In genomic region chr5:120712721-120713120, GRCm38 (mm10) we compare ENCODE assay signal across 23 mouse cellular contexts. TPM values are rescaled to one million over a fixed set of nuclear protein-coding genes. Genes with fewer than 3 reads are reported as not detected.
DNase-seq lines count a peak whose midpoint lies in the region; ATAC-seq and TF ChIP-seq lines count a peak whose summit lies in the region.
"Had no signal": no experiment of that assay in that cellular context is flagged by ENCODE, and none has a peak within 500 bp of the region (broad histone marks: within the 10 kb centered on the region; RNA-seq: fewer than 3 reads in every experiment).

No protein-coding gene starts in this region.

- DNase-seq in cerebellum, adult 9-10 months: peak; percentile 48
- DNase-seq in hindbrain, postnatal 0 days (ENCODE audit: low spot score): peak; percentile 70
- peak; percentile 71 to 78 for DNase-seq in right cerebral cortex, postnatal 10 days (ENCODE audit: low spot score in 2 of 2)
- no peak for DNase-seq in right cerebral cortex, adult 18-20 months
- no peak for DNase-seq in gastrocnemius, postnatal 14 days
- DNase-seq: adrenal gland, adult 2 months; B cell, adult 2 months; kidney, postnatal 36 days; liver, postnatal 0 days; right cerebral cortex, postnatal 14 days had no signal

- no peak for ATAC-seq in cerebellum, adult (ENCODE audit: insufficient number of reproducible peaks, low FRiP score, low TSS enrichment)
- ATAC-seq in hindbrain, postnatal 0 days: peak; percentile 60
- no peak for ATAC-seq in hindbrain, embryonic 13.5 days (ENCODE audit: low FRiP score)
- ATAC-seq: forebrain, embryonic 13.5 days; intestine, postnatal 0 days; liver, postnatal 0 days; lung, postnatal 0 days had no signal

- H3K4me3 ChIP-seq in hindbrain, postnatal 0 days (ENCODE audit: low read length): no peak overlapping the region
- H3K4me3 ChIP-seq in hindbrain, embryonic 13.5 days: no peak overlapping the region
- H3K4me3 ChIP-seq: forebrain, embryonic 13.5 days; limb, embryonic 12.5 days had no signal

- 42% methylated on average over 8 of the region's 8 CpGs for WGBS in hindbrain, postnatal 0 days
- 50% methylated on average over 8 of the region's 8 CpGs for WGBS in hindbrain, embryonic 13.5 days

- no peak overlapping the region for H3K9ac ChIP-seq in hindbrain, postnatal 0 days (replicated peaks; ENCODE audit: low read length)
- no peak overlapping the region for H3K9ac ChIP-seq in hindbrain, embryonic 13.5 days
- H3K9ac ChIP-seq: forebrain, embryonic 13.5 days; limb, embryonic 12.5 days; liver, postnatal 0 days had no signal

- H3K36me3 ChIP-seq in hindbrain, postnatal 0 days (ENCODE audit: insufficient read depth, low read length): no peaks in the 10 kb centered on the region
- H3K36me3 ChIP-seq in hindbrain, embryonic 13.5 days: no peaks in the 10 kb centered on the region
- H3K36me3 ChIP-seq: G1E; limb, embryonic 12.5 days had no signal

- H3K27me3 ChIP-seq in hindbrain, postnatal 0 days (ENCODE audit: insufficient read depth, low read length): no peaks in the 10 kb centered on the region
- peaks cover 45% of the 10 kb centered on the region for H3K27me3 ChIP-seq in hindbrain, embryonic 13.5 days

- peaks cover 10% of the 10 kb centered on the region; the same call in 1 of the 2 replicates for H3K4me1 ChIP-seq in hindbrain, postnatal 0 days (ENCODE audit: insufficient read depth, low read length)
- H3K4me1 ChIP-seq in hindbrain, embryonic 13.5 days (replicated peaks): peaks cover 53% of the 10 kb centered on the region

- TF ChIP-seq CTCF in hindbrain, postnatal 0 days (IDR thresholded peaks at IDR 0.05; ENCODE audit: low read depth): no peak

- H3K9me3 ChIP-seq in hindbrain, postnatal 0 days (ENCODE audit: low read length): no peaks in the 10 kb centered on the region
- H3K9me3 ChIP-seq in hindbrain, embryonic 13.5 days: no peaks in the 10 kb centered on the region
- H3K9me3 ChIP-seq: forebrain, embryonic 13.5 days; G1E; limb, embryonic 12.5 days had no signal

- H3K27ac ChIP-seq in hindbrain, postnatal 0 days: no peak overlapping the region
- H3K27ac ChIP-seq in hindbrain, embryonic 13.5 days: no peak overlapping the region
- H3K27ac ChIP-seq: forebrain, embryonic 13.5 days; limb, embryonic 12.5 days; macrophage had no signal

- intact Hi-C loops in gastrocnemius, postnatal 14 days (cut with DNase I; ENCODE audit: low total_unique reads): no loop called here

- no peak overlapping the region for H3K4me2 ChIP-seq in hindbrain, postnatal 0 days (ENCODE audit: low read depth, low read length)
- no peak overlapping the region for H3K4me2 ChIP-seq in hindbrain, embryonic 13.5 days
- H3K4me2 ChIP-seq: heart, embryonic 11.5 days; limb, embryonic 12.5 days; liver, embryonic 11.5 days had no signal

RNA-seq across cellular contexts. Expression of gene Dtx1, which starts 1.0 kb away (rescaled TPM):
- 230 and 246 TPM in 2 replicates for total RNA-seq in hindbrain, postnatal 0 days (2014; rRNA removed)
- 51.4 and 52.9 TPM in 2 replicates for polyA plus RNA-seq in hindbrain, postnatal 0 days (2015; fragmentation: Nextera tagmentation; extraction: Ambion mirVana)
- polyA plus RNA-seq in hindbrain, embryonic 13.5 days (2015; fragmentation: Nextera tagmentation; extraction: Ambion mirVana): 34.5 and 34.8 TPM in 2 replicates
- under 1 TPM; 0.66 to 0.76 TPM for total RNA-seq in gastrocnemius, postnatal 14 days (2021)
- total RNA-seq: granulocyte monocyte progenitor cell, adult 5-6 weeks; hematopoietic stem cell, adult 5-6 weeks had no signal

RNA-seq across cellular contexts. Expression of gene Oas2, which starts 36.9 kb away (rescaled TPM):
- total RNA-seq in hindbrain, postnatal 0 days (2014; rRNA removed): 0.43 and 1.3 TPM in 2 replicates
- 0.24 and 0.45 TPM in 2 replicates for polyA plus RNA-seq in hindbrain, postnatal 0 days (2015; fragmentation: Nextera tagmentation; extraction: Ambion mirVana)
- 0.14 and 0.25 TPM in 2 replicates for polyA plus RNA-seq in hindbrain, embryonic 13.5 days (2015; fragmentation: Nextera tagmentation; extraction: Ambion mirVana)
- under 1 TPM in 1 of 2 experiments, not detected in 1; 0.13 TPM for total RNA-seq in gastrocnemius, postnatal 14 days (2021)
- total RNA-seq: CH12.LX had no signal

Comparison
In these comparisons a context has a peak if more than half of its experiments do, and no peak if none do; other contexts are left out.
1. DNase-seq: peak in cerebellum, adult 9-10 months (single experiment), hindbrain, postnatal 0 days (single experiment) and right cerebral cortex, postnatal 10 days (2 of 2); none in right cerebral cortex, adult 18-20 months (single experiment) and gastrocnemius, postnatal 14 days (single experiment).
2. RNA of gene Dtx1, which starts 1.0 kb away (total RNA-seq): 230 to 246 TPM in hindbrain, postnatal 0 days; 0.66 to 0.76 TPM in gastrocnemius, postnatal 14 days; every median in the first group is over 100 times any median in the second.